Comparison of ENCODE assay signal across 8 mouse cellular contexts in genomic region chr13:59881989-59882784, GRCm38 (mm10). TPM values are rescaled to one million over a fixed set of nuclear protein-coding genes. Genes with fewer than 3 reads are reported as not detected.
DNase-seq lines count a peak whose midpoint lies in the region; ATAC-seq lines count a peak whose summit lies in the region.
"Had no signal": no experiment of that assay in that cellular context is flagged by ENCODE, and none has a peak within 500 bp of the region (broad histone marks: within the 10 kb centered on the region; RNA-seq: fewer than 3 reads in every experiment).

No protein-coding gene starts in this region.

- no peak overlapping the region for H3K9ac ChIP-seq in lung, embryonic 15.5 days
- no peak overlapping the region for H3K9ac ChIP-seq in forebrain, embryonic 11.5 days (ENCODE audit: low read length)
- 0 out of 2 replicates have a peak overlapping the region, but pooled peaks have one; percentile 3 for H3K9ac ChIP-seq in kidney, embryonic 16.5 days (replicated peaks; ENCODE audit: low read length)
- no peak overlapping the region for H3K9ac ChIP-seq in stomach, embryonic 15.5 days

- no peak overlapping the region for H3K27ac ChIP-seq in lung, embryonic 15.5 days
- 0 out of 2 replicates have a peak overlapping the region, but pooled peaks have one; percentile 15 for H3K27ac ChIP-seq in forebrain, embryonic 11.5 days (ENCODE audit: low read depth, low read length)
- H3K27ac ChIP-seq in kidney, embryonic 16.5 days (ENCODE audit: low read length): 0 out of 2 replicates have a peak overlapping the region, but pooled peaks have one; percentile 21
- peak overlapping the region; percentile 35; the same call in 1 of the 2 replicates for H3K27ac ChIP-seq in stomach, embryonic 15.5 days

- no peaks in the 10 kb centered on the region for H3K9me3 ChIP-seq in lung, embryonic 15.5 days
- no peaks in the 10 kb centered on the region for H3K9me3 ChIP-seq in forebrain, embryonic 11.5 days (ENCODE audit: control insufficient read depth, low read length)
- peaks cover 6% of the 10 kb centered on the region for H3K9me3 ChIP-seq in kidney, embryonic 16.5 days (ENCODE audit: low read length)
- H3K9me3 ChIP-seq in stomach, embryonic 15.5 days: no peaks in the 10 kb centered on the region

- 28% methylated on average over 12 of the region's 19 CpGs for WGBS in lung, embryonic 15.5 days
- 44% methylated on average over 18 of the region's 19 CpGs for WGBS in forebrain, embryonic 11.5 days
- 17% methylated on average over 18 of the region's 19 CpGs for WGBS in kidney, embryonic 16.5 days
- 30% methylated on average over 16 of the region's 19 CpGs for WGBS in stomach, embryonic 15.5 days

- H3K36me3 ChIP-seq in lung, embryonic 15.5 days: no peaks in the 10 kb centered on the region
- H3K36me3 ChIP-seq in forebrain, embryonic 11.5 days (ENCODE audit: control insufficient read depth, insufficient read depth, low read length): no peaks in the 10 kb centered on the region
- no peaks in the 10 kb centered on the region for H3K36me3 ChIP-seq in kidney, embryonic 16.5 days (ENCODE audit: insufficient read depth, low read length)
- H3K36me3 ChIP-seq in stomach, embryonic 15.5 days: no peaks in the 10 kb centered on the region

- ATAC-seq in lung, embryonic 15.5 days (ENCODE audit: borderline replicate concordance, extremely low read depth, low FRiP score, low TSS enrichment): no peak
- ATAC-seq in forebrain, embryonic 11.5 days (replicated peaks; ENCODE audit: low FRiP score): no peak
- ATAC-seq in kidney, embryonic 16.5 days (ENCODE audit: low FRiP score, low TSS enrichment): no peak; the same call in 1 of the 2 replicates
- no peak for ATAC-seq in stomach, embryonic 15.5 days (ENCODE audit: insufficient read depth, low FRiP score, low read depth)
- ATAC-seq in frontal cortex, adult (ENCODE audit: low TSS enrichment): no peak

- DNase-seq in lung, adult 18-20 months: no peak
- no peak for DNase-seq in forebrain, embryonic 11.5 days (ENCODE audit: low spot score)
- DNase-seq in thymus, postnatal 36 days: no peak
- DNase-seq: cerebellum, postnatal 14 days had no signal

- peak overlapping the region; percentile 38 for H3K4me2 ChIP-seq in lung, embryonic 15.5 days
- no peak overlapping the region for H3K4me2 ChIP-seq in forebrain, embryonic 11.5 days (ENCODE audit: low read depth, low read length, severe bottlenecking)
- peak overlapping the region; percentile 38 for H3K4me2 ChIP-seq in kidney, embryonic 16.5 days (replicated peaks; ENCODE audit: low read depth, low read length)
- peak overlapping the region; percentile 27; the same call in 1 of the 2 replicates for H3K4me2 ChIP-seq in stomach, embryonic 15.5 days

- no peaks in the 10 kb centered on the region for H3K4me1 ChIP-seq in lung, embryonic 15.5 days
- 0 out of 2 replicates have a peak, but pooled peaks cover 2% of the 10 kb centered on the region for H3K4me1 ChIP-seq in forebrain, embryonic 11.5 days (replicated peaks; ENCODE audit: control insufficient read depth, insufficient read depth, low read length)
- peaks cover 10% of the 10 kb centered on the region for H3K4me1 ChIP-seq in kidney, embryonic 16.5 days (ENCODE audit: insufficient read depth, low read length)
- no peaks in the 10 kb centered on the region for H3K4me1 ChIP-seq in stomach, embryonic 15.5 days

- no peaks in the 10 kb centered on the region for H3K27me3 ChIP-seq in lung, embryonic 15.5 days
- no peaks in the 10 kb centered on the region for H3K27me3 ChIP-seq in forebrain, embryonic 11.5 days (ENCODE audit: control insufficient read depth, insufficient read depth, low read length)
- no peaks in the 10 kb centered on the region for H3K27me3 ChIP-seq in kidney, embryonic 16.5 days (ENCODE audit: insufficient read depth, low read length)
- no peaks in the 10 kb centered on the region for H3K27me3 ChIP-seq in stomach, embryonic 15.5 days (replicated peaks)

- no peak overlapping the region for H3K4me3 ChIP-seq in lung, embryonic 15.5 days
- no peak overlapping the region for H3K4me3 ChIP-seq in forebrain, embryonic 11.5 days (ENCODE audit: low read depth, low read length)
- H3K4me3 ChIP-seq in kidney, embryonic 16.5 days (ENCODE audit: low read length): no peak overlapping the region
- no peak overlapping the region for H3K4me3 ChIP-seq in stomach, embryonic 15.5 days (replicated peaks)

RNA-seq across cellular contexts. Expression of gene Tut7, which starts 59.2 kb away (rescaled TPM):
- 46.5 and 49.3 TPM in 2 replicates for polyA plus RNA-seq in lung, embryonic 15.5 days (2015; fragmentation: Nextera tagmentation; extraction: Ambion mirVana)
- 46.4 and 55.5 TPM in 2 replicates for polyA plus RNA-seq in forebrain, embryonic 11.5 days (2014; fragmentation: Nextera tagmentation; extraction: Ambion mirVana)
- polyA plus RNA-seq in kidney, embryonic 16.5 days (2015; fragmentation: Nextera tagmentation; extraction: Ambion mirVana): 43.0 and 47.2 TPM in 2 replicates
- 48.1 and 50.6 TPM in 2 replicates for polyA plus RNA-seq in stomach, embryonic 15.5 days (2015; fragmentation: Nextera tagmentation; extraction: Ambion mirVana)
